Mouse (Mus musculus) liver, adult 2 months (tissue): ENCODE measurements around the gene Enpp1.

Source experiments
- CTCF ChIP-seq: fragments of 200-500 bp; IDR thresholded peaks from 2 replicates; pipeline ENCODE4 v1.5.1; 2011; ENCODE audit warnings: low read depth, low read length, control low read depth
- POLR2A ChIP-seq: fragments of 200-500 bp; IDR thresholded peaks from 2 replicates; pipeline ENCODE4 v1.6.1; 2011; ENCODE audit warnings: low read length, control low read depth; ENCODE audit not compliant: insufficient read depth; ENCODE audit errors: extremely low read depth

DNA sequence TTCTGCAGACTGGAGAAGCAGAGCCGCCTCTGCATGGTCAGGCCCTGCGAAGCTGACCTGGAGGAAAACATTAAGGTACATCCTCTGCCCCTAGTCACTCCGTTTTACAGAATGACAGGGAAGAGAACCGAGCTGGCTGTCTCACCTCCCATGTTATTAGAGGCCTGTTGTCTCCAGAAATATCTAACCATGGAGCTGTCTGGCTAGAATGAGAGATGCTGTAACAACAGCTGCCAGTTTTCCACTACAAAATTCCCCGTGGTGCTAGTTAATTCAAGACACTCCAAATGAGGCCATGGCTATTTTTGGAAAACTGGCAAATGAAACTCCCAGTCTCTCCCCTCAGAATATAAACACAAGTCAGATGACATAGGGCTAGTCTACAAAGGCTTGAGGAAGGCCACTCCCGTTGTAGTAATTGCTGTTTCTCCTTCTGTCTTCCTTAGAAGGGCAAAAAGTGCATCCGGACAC, 115.1 kb downstream of the Enpp1 start:
- TF ChIP-seq CTCF = no peak
- TF ChIP-seq POLR2A = no peak
